Mouse (Mus musculus) hindbrain, embryonic 16.5 days (tissue): ENCODE measurements around the gene Rubcnl. TPM values are rescaled to one million over a fixed set of nuclear protein-coding genes. Genes with fewer than 3 reads are reported as not detected.

Experiments used
- ATAC-seq: fragments of 200-750 bp; cut with Nextera tagmentation; 2 replicates; pipeline ENCODE4 v1.8.0; 2017; ENCODE audit warnings: moderate TSS enrichment, moderate library complexity
- H3K27ac ChIP-seq: fragments of 300-500 bp; sonication (generic); 2 replicates; pipeline ENCODE4 v1.5.1; 2014; ENCODE audit warnings: low read depth, mild to moderate bottlenecking, control low read depth, low read length, moderate library complexity
- H3K27me3 ChIP-seq: fragments of 300-500 bp; sonication (generic); replicated peaks from 2 replicates; pipeline ENCODE4 v1.6.1; 2014; ENCODE audit warnings: low read length; ENCODE audit not compliant: control insufficient read depth, insufficient read depth
- H3K36me3 ChIP-seq: fragments of 300-500 bp; sonication (generic); 2 replicates; pipeline ENCODE4 v1.6.1; 2014; ENCODE audit warnings: mild to moderate bottlenecking, low read length, moderate library complexity, mixed read lengths; ENCODE audit not compliant: control insufficient read depth, insufficient read depth
- H3K4me1 ChIP-seq: fragments of 300-500 bp; sonication (generic); 2 replicates; pipeline ENCODE4 v1.6.1; 2014; ENCODE audit warnings: low read depth, low read length; ENCODE audit not compliant: control insufficient read depth, insufficient read depth
- H3K4me2 ChIP-seq: fragments of 300-500 bp; sonication (generic); 2 replicates; pipeline ENCODE4 v1.6.1; 2014; ENCODE audit warnings: mild to moderate bottlenecking, low read length, control low read depth, moderate library complexity
- H3K4me3 ChIP-seq: fragments of 300-500 bp; sonication (generic); 2 replicates; pipeline ENCODE4 v1.5.1; 2014; ENCODE audit warnings: mild to moderate bottlenecking, low read length, control low read depth, moderate library complexity
- H3K9ac ChIP-seq: fragments of 300-500 bp; sonication (generic); 2 replicates; pipeline ENCODE4 v1.6.1; 2014; ENCODE audit warnings: low read depth, mild to moderate bottlenecking, control low read depth, low read length, moderate library complexity
- H3K9me3 ChIP-seq: fragments of 300-500 bp; sonication (generic); 2 replicates; pipeline ENCODE4 v1.6.1; 2014; ENCODE audit warnings: mild to moderate bottlenecking, low read length, moderate library complexity; ENCODE audit not compliant: control insufficient read depth
- WGBS: fragments of 180-500 bp; shearing (Covaris S2); extraction: QIAGEN DNeasy Blood & Tissue Kit; methylation state at CpG from one replicate; pipeline ENCODE4 v1.1.7; 2014; 5-methylcytosine and 5-hydroxymethylcytosine counted together
- polyA plus RNA-seq: library from polyadenylated mRNA; unstranded; fragments of >200 nt; fragmentation: Nextera tagmentation; extraction: Ambion mirVana; gene quantifications from 2 replicates; pipeline ENCODE4 v1.2.1, GENCODE M21; 2015

The Rubcnl gene
- polyA plus RNA-seq, 1 experiment from 2014 or later: 0.29 TPM

DNA sequence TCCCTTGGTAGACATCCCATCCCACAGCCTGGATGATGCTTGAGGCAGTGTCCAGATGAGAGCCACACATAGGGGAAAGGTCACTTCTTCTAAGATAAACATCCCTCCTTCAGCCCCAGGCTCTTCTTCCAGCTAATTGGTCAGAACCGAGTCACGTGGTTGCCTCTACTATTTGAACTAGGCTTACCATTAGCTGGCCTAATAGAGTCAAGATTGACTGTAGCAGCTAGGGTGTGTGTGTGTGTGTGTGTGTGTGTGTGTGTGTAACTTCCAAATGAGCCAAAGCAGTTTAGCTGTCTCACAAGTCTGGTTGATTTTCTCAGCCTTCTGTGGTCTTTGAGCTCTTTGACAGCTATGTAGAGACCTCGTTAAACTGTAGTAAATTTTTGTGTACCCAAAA lies 29.3 kb upstream of the Rubcnl start:
- ATAC-seq: no peak
- 84% methylated on average over 3 of the region's 3 CpGs for WGBS
- Histone ChIP-seq H3K9ac (no peak overlapping the region), H3K4me2 (no peak overlapping the region), H3K4me3 (no peak overlapping the region), H3K27me3 (no peaks in the 10 kb centered on the region), H3K36me3 (no peaks in the 10 kb centered on the region), H3K9me3 (no peaks in the 10 kb centered on the region), H3K27ac (no peak overlapping the region), H3K4me1 (no peaks in the 10 kb centered on the region)

DNA sequence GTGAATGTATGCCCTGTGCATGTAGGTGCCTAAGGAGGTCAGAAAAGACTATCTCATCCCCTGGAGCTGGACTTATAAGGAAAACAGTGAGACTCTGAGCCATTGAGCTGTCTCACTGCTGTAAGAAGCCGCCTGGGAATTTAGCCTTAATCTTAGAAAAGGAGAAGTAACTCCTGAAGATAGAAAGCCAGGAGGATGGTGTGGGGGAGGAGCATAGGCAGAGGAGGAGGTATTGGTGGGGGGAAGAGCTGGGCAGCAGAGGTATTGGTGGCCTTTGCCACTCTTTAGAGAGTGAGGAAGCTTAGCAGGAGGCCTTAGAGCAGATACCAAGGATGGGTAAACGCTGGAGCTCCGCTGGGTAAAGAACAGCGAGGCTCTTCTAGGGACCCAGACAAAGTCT lies 26.5 kb upstream of the Rubcnl start:
- WGBS: 55% methylated on average over 4 of the region's 4 CpGs
- Histone ChIP-seq H3K9ac (no peak overlapping the region), H3K36me3 (no peaks in the 10 kb centered on the region), H3K9me3 (no peaks in the 10 kb centered on the region), H3K4me2 (no peak overlapping the region), H3K27ac (no peak overlapping the region), H3K4me3 (no peak overlapping the region), H3K4me1 (no peaks in the 10 kb centered on the region), H3K27me3 (no peaks in the 10 kb centered on the region)
- no peak for ATAC-seq

DNA sequence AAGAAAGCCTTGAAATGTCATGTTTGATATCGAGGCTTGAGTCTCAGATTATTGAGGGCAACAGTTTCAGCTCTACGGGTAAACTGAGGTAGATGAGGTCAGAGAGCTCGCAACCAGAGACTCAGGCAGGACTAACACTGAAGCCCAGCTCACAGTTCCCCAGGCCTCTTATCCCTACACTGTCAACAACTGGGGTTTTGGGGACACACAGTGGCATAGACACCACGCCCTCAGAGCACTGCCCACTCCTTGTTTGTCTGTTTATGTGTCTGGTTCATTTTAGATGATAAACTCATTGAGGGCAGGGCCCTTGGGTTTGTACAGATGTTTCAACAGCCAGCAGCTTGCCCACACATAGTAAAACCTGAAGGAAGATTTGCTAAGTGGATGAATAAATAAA lies 25.9 kb upstream of the Rubcnl start:
- ATAC-seq: no peak; the same call in 1 of the 2 replicates

DNA sequence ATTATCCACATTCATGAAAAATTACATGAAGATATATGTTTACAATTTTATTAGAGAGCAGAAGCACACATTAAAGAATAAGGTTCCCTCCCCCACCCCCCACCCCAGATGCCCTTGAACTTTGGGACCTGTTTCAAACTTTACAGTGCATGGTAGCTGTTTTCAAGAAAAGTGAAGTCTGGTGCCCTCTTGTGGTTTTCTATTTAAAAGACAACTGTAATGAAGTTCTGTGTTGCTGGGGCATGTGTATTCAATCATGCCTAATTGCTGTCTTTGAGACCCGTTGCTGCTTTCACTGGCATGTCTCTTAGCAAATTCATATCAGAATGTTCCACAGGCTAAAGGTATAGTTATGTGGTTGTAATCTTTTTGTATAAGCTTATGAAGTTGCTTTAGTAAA lies 25.3 kb upstream of the Rubcnl start:
- H3K27ac ChIP-seq: no peak overlapping the region
- H3K27me3 ChIP-seq: no peaks in the 10 kb centered on the region
- no peaks in the 10 kb centered on the region for H3K36me3 ChIP-seq
- peak; percentile 64; the same call in 1 of the 2 replicates for ATAC-seq
- H3K9me3 ChIP-seq: no peaks in the 10 kb centered on the region
- H3K4me3 ChIP-seq: no peak overlapping the region
- no peak overlapping the region for H3K4me2 ChIP-seq
- no peaks in the 10 kb centered on the region for H3K4me1 ChIP-seq
- WGBS: 0% methylated on average over 1 of the region's 1 CpGs
- no peak overlapping the region for H3K9ac ChIP-seq

More for the DNA sequence above, 25.9 kb upstream of the Rubcnl start:
- H3K4me1 ChIP-seq: no peaks in the 10 kb centered on the region
- no peaks in the 10 kb centered on the region for H3K9me3 ChIP-seq
- no peak overlapping the region for H3K4me2 ChIP-seq
- WGBS: 92% methylated on average over 4 of the region's 4 CpGs
- H3K36me3 ChIP-seq: no peaks in the 10 kb centered on the region
- H3K9ac ChIP-seq: no peak overlapping the region
- no peaks in the 10 kb centered on the region for H3K27me3 ChIP-seq
- no peak overlapping the region for H3K4me3 ChIP-seq
- no peak overlapping the region for H3K27ac ChIP-seq

DNA sequence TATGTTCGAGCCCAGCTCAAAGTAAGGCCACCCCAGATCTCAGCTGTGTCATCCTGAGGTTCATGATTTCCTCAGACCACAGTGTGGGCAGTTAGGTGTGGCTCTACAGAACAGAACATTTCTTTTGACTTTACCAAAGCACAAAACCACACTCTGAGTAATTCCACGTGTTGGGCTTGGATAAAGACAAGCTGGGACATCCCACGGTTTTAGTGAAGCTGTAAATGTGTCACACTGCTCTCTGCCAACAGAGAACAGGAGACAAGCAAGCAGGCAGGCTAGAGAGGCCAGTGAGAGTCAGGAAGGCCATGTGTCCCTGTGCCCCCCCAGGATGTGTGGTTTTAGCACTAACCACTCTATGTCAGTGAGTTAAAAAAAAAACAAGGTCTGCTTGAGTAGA lies 19.3 kb upstream of the Rubcnl start:
- no peaks in the 10 kb centered on the region for H3K27me3 ChIP-seq
- 71% methylated on average over 3 of the region's 3 CpGs for WGBS
- H3K27ac ChIP-seq: no peak overlapping the region
- no peaks in the 10 kb centered on the region for H3K4me1 ChIP-seq
- no peaks in the 10 kb centered on the region for H3K36me3 ChIP-seq
- H3K4me3 ChIP-seq: no peak overlapping the region
- H3K4me2 ChIP-seq: no peak overlapping the region
- no peak overlapping the region for H3K9ac ChIP-seq
- ATAC-seq: no peak
- H3K9me3 ChIP-seq: no peaks in the 10 kb centered on the region

DNA sequence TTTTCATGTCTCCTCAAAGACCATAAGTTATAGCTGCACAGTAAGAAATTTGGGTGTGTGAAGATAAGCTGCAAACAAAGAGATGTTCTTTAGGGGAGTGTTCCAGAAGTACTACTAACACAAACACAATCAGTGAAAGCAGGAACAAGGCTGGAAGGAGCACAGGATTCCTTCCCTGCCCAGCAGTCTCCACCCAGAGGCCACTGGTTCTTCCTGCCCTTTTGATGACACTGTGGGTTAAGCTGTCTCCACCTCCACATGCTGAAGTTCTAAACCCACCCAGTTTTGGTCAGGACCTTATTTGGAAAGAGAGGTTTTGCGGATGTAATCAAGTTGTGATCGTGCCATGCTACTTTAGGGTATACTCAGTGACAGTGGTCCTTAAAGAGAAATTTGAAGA lies 18.8 kb upstream of the Rubcnl start:
- no peak overlapping the region for H3K4me2 ChIP-seq
- 95% methylated on average over 2 of the region's 2 CpGs for WGBS
- H3K27me3 ChIP-seq: no peaks in the 10 kb centered on the region
- H3K4me3 ChIP-seq: no peak overlapping the region
- H3K27ac ChIP-seq: no peak overlapping the region
- H3K9ac ChIP-seq: no peak overlapping the region
- no peak for ATAC-seq
- H3K4me1 ChIP-seq: no peaks in the 10 kb centered on the region
- H3K36me3 ChIP-seq: no peaks in the 10 kb centered on the region
- H3K9me3 ChIP-seq: no peaks in the 10 kb centered on the region

DNA sequence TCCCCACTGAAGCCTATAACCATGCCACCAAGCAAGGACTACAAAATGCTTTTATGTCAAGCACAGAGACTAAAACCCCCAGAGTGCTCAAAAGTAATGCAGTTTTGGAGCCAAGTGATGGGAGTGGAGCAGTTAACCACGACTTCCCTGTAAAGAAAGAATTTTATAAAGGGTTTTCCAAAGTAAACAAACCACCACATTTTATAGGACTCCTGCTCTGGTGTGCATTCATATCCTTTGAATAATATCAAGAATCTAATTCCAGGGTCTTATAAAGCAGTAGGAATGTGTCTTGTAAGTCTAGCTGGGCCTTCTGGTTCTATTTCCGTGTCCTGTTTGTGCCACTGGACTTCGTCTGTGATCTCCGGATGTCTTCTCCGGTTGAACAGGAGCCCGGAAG lies 14.5 kb upstream of the Rubcnl start:
- WGBS: 86% methylated on average over 6 of the region's 6 CpGs
- H3K36me3 ChIP-seq: no peaks in the 10 kb centered on the region
- ATAC-seq: no peak

DNA sequence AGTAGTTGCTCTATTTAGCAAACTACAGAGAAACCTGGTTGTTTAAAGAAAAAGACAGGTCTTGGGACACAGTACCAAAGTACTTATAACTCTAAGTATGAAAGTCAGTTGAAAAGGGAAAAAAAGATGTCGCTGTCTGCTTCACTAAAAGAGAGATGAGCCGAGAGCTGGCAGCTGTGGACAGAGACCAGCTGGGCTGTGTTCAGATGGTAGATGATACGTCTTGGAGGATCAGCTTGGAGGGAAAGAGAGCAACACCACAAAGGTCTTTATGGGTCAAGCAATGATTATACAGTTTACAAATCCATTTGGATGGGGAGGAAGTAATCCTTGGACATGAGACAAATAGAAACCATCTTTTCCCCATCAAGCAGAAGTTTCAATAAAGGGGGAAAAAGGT lies 12.5 kb upstream of the Rubcnl start:
- ATAC-seq: no peak

More for the DNA sequence above, 14.5 kb upstream of the Rubcnl start:
- Histone ChIP-seq H3K4me1 (no peaks in the 10 kb centered on the region), H3K4me2 (no peak overlapping the region), H3K4me3 (no peak overlapping the region), H3K27me3 (no peaks in the 10 kb centered on the region), H3K9ac (no peak overlapping the region), H3K9me3 (no peaks in the 10 kb centered on the region), H3K27ac (no peak overlapping the region)

DNA sequence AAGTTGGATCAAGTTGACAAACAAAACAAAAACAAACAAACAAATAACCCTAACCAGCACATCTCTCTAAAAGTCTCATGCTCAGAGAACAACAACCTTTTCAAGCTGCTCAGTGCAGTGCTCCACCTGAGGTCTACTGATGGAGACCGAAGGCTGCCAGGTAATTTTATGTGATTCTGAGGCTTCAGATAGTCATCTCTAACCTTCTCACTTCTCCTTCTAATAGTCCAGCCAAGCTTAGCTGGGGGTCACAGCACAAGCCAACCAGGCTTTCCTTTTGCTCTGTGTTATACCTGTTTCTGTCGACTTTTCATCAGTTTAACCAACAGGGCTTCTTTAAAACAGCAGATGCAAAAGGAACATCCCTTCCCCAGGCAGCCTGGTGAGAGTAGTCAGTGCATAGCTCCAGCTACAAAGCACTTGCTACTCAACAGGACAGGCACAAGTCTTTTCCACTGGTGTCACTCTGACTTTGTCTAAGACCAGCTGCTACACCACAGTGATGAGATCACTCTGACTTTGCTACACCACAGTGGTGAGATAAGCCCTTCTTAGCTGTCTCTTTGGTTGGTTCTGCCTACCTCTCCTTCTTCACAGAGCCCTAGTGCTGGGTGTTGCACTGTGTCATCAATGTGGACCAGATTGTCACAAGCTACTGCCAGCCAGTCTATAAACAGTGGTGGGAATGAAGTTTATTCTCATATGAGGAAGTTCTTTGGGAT lies 10.2 kb upstream of the Rubcnl start:
- no peaks in the 10 kb centered on the region for H3K27me3 ChIP-seq
- H3K4me2 ChIP-seq: no peak overlapping the region
- no peak for ATAC-seq
- H3K27ac ChIP-seq: no peak overlapping the region
- 83% methylated on average over 2 of the region's 2 CpGs for WGBS
- no peaks in the 10 kb centered on the region for H3K36me3 ChIP-seq
- no peak overlapping the region for H3K9ac ChIP-seq
- H3K4me3 ChIP-seq: no peak overlapping the region
- no peaks in the 10 kb centered on the region for H3K4me1 ChIP-seq
- H3K9me3 ChIP-seq: no peaks in the 10 kb centered on the region

More for the DNA sequence above, 12.5 kb upstream of the Rubcnl start:
- Histone ChIP-seq H3K9ac (no peak overlapping the region), H3K4me3 (no peak overlapping the region), H3K36me3 (no peaks in the 10 kb centered on the region), H3K9me3 (no peaks in the 10 kb centered on the region), H3K27me3 (no peaks in the 10 kb centered on the region), H3K4me2 (no peak overlapping the region), H3K27ac (no peak overlapping the region), H3K4me1 (no peaks in the 10 kb centered on the region)
- 86% methylated on average over 3 of the region's 3 CpGs for WGBS
